Mouse (Mus musculus): ENCODE data around the gene Hspa4.

- TF ChIP-seq CTCF (IDR thresholded peaks at IDR 0.05; ENCODE audit: borderline replicate concordance, insufficient read depth, low read length) (no peak), POLR2A (IDR thresholded peaks at IDR 0.05; ENCODE audit: low read depth, low read length) (no peak)
Measured at GRCm38 (mm10) chr11:53259047-53259632, 41.1 kb downstream of the Hspa4 start.

Measured in embryonic fibroblast, embryonic 13.5 days (primary cell).